Mouse (Mus musculus): ENCODE results near the gene Cpm.
"Not testable (repeated sequence)": the region's sequence is repeated elsewhere in the genome, so short reads cannot be mapped to it uniquely, and the experiment has no call there.

Cpm gene

GRCm38 (mm10) chr10:117605283-117606243 is 23.7 kb upstream of the Cpm start:
- no peak for DNase-seq (ENCODE audit: extremely low read depth, low read depth)

GRCm38 (mm10) chr10:117606423-117606822 is 22.9 kb upstream of the Cpm start:
- DNase-seq (ENCODE audit: extremely low read depth, low read depth): no peak

- no peak for DNase-seq (ENCODE audit: extremely low read depth, low read depth)
Measured at GRCm38 (mm10) chr10:117607051-117607803, 22.1 kb upstream of the Cpm start.

GRCm38 (mm10) chr10:117607804-117608279 is 21.5 kb upstream of the Cpm start:
- DNase-seq (ENCODE audit: extremely low read depth, low read depth): no peak

GRCm38 (mm10) chr10:117608487-117608886 is 20.8 kb upstream of the Cpm start:
- DNase-seq (ENCODE audit: extremely low read depth, low read depth): no peak

- no peak for DNase-seq (ENCODE audit: extremely low read depth, low read depth)
Measured at GRCm38 (mm10) chr10:117608988-117609809, 20.1 kb upstream of the Cpm start.

- DNase-seq (ENCODE audit: extremely low read depth, low read depth): no peak
Measured at GRCm38 (mm10) chr10:117609810-117610090, 19.6 kb upstream of the Cpm start.

- no peak for DNase-seq (ENCODE audit: extremely low read depth, low read depth)
Measured at GRCm38 (mm10) chr10:117610160-117610764, 19.0 kb upstream of the Cpm start.

- no peak for DNase-seq (ENCODE audit: extremely low read depth, low read depth)
Measured at GRCm38 (mm10) chr10:117610794-117611384, 18.4 kb upstream of the Cpm start.

GRCm38 (mm10) chr10:117611503-117611902 is 17.8 kb upstream of the Cpm start:
- no peak for DNase-seq (ENCODE audit: extremely low read depth, low read depth)

- no peak for DNase-seq (ENCODE audit: extremely low read depth, low read depth)
Measured at GRCm38 (mm10) chr10:117611976-117612375, 17.3 kb upstream of the Cpm start.

- DNase-seq (ENCODE audit: extremely low read depth, low read depth): no peak
Measured at GRCm38 (mm10) chr10:117612621-117613584, 16.4 kb upstream of the Cpm start.

GRCm38 (mm10) chr10:117613960-117614359 is 15.3 kb upstream of the Cpm start:
- DNase-seq (ENCODE audit: extremely low read depth, low read depth): no peak

- no peak for DNase-seq (ENCODE audit: extremely low read depth, low read depth)
Measured at GRCm38 (mm10) chr10:117614387-117614786, 14.9 kb upstream of the Cpm start.

- no peak for DNase-seq (ENCODE audit: extremely low read depth, low read depth)
Measured at GRCm38 (mm10) chr10:117615239-117615638, 14.1 kb upstream of the Cpm start.

GRCm38 (mm10) chr10:117615746-117616145 is 13.6 kb upstream of the Cpm start:
- DNase-seq (ENCODE audit: extremely low read depth, low read depth): no peak

GRCm38 (mm10) chr10:117616191-117616680 is 13.1 kb upstream of the Cpm start:
- DNase-seq (ENCODE audit: extremely low read depth, low read depth): no peak

- not testable (repeated sequence) for DNase-seq (ENCODE audit: extremely low read depth, low read depth)
Measured at GRCm38 (mm10) chr10:117616765-117617164, 12.5 kb upstream of the Cpm start.

GRCm38 (mm10) chr10:117617568-117618345 is 11.5 kb upstream of the Cpm start:
- no peak for DNase-seq (ENCODE audit: extremely low read depth, low read depth)
